Mouse (Mus musculus) bone marrow, adult 2 months (tissue): ENCODE measurements around the gene 4930455H04Rik.

Source experiments
- CTCF ChIP-seq: fragments of 200-500 bp; IDR thresholded peaks from 2 replicates; pipeline ENCODE4 v1.5.1; 2011; ENCODE audit warnings: low read length, control low read depth; ENCODE audit not compliant: control insufficient read depth, insufficient read depth
- POLR2A ChIP-seq: fragments of 200-500 bp; IDR thresholded peaks from 2 replicates; pipeline ENCODE4 v1.6.1; 2011; ENCODE audit warnings: low read depth, mild to moderate bottlenecking, control low read depth, low read length, borderline replicate concordance; ENCODE audit not compliant: control insufficient read depth

DNA sequence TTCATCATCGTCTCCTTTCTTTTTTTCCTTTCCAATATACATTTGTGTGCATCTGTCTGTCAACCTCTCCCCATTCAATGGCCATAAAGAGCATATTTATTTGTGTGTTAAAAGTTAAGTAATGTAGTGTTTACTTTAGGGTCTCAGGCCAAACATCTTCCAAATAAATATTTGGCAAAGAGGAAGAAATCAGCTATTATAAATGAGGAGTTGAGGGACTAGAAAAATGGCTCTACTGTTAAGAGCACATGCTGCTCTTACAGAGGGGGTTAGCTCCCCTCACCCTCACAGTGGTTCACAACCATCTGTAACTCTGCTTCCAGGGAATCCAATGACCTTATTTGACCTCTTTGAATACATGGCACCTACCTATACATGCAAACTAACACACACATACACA is 34.9 kb upstream of the 4930455H04Rik start:
- no peak for TF ChIP-seq POLR2A
- TF ChIP-seq CTCF: no peak
